Mouse (Mus musculus) forebrain, embryonic 16.5 days (tissue): Measurements from ENCODE around the gene Kcnh2. TPM values are rescaled to one million over a fixed set of nuclear protein-coding genes. Genes with fewer than 3 reads are reported as not detected.
A peak's percentile ranks its signal among the peaks of the same experiment; 100 is the strongest.

Experiments
- ATAC-seq: fragments of 200-750 bp; cut with Nextera tagmentation; 2 replicates; pipeline ENCODE4 v1.8.0; 2017; ENCODE audit warnings: mild to moderate bottlenecking, moderate library complexity
- H3K27ac ChIP-seq: fragments of 300-500 bp; sonication (generic); 2 replicates; pipeline ENCODE4 v1.5.1; 2014; ENCODE audit warnings: low read length, control low read depth
- H3K27me3 ChIP-seq: fragments of 300-500 bp; sonication (generic); replicated peaks from 2 replicates; pipeline ENCODE4 v1.6.1; 2014; ENCODE audit warnings: low read length; ENCODE audit not compliant: control insufficient read depth, insufficient read depth
- H3K36me3 ChIP-seq: fragments of 300-500 bp; sonication (generic); 2 replicates; pipeline ENCODE4 v1.6.1; 2014; ENCODE audit not compliant: control insufficient read depth, insufficient read depth
- H3K4me1 ChIP-seq: fragments of 300-500 bp; sonication (generic); replicated peaks from 2 replicates; pipeline ENCODE4 v1.6.1; 2014; ENCODE audit warnings: low read length; ENCODE audit not compliant: control insufficient read depth, insufficient read depth
- H3K4me2 ChIP-seq: fragments of 300-500 bp; sonication (generic); 2 replicates; pipeline ENCODE4 v1.6.1; 2014; ENCODE audit warnings: mild to moderate bottlenecking, low read length, control low read depth
- H3K4me3 ChIP-seq: fragments of 300-500 bp; sonication (generic); replicated peaks from 2 replicates; pipeline ENCODE4 v1.5.1; 2014; ENCODE audit warnings: mild to moderate bottlenecking, low read length, control low read depth
- H3K9ac ChIP-seq: fragments of 300-500 bp; sonication (generic); replicated peaks from 2 replicates; pipeline ENCODE4 v1.6.1; 2014; ENCODE audit warnings: low read depth, low read length, control low read depth
- H3K9me3 ChIP-seq: fragments of 300-500 bp; sonication (generic); 2 replicates; pipeline ENCODE4 v1.6.1; 2016; ENCODE audit warnings: low read length; ENCODE audit not compliant: control insufficient read depth
- WGBS: fragments of 180-500 bp; shearing (Covaris S2); extraction: QIAGEN DNeasy Blood & Tissue Kit; methylation state at CpG from one replicate; pipeline ENCODE4 v1.1.7; 2014; 5-methylcytosine and 5-hydroxymethylcytosine counted together
- polyA plus RNA-seq: library from polyadenylated mRNA; unstranded; fragments of >200 nt; fragmentation: Nextera tagmentation; extraction: Ambion mirVana; gene quantifications from 2 replicates; pipeline ENCODE4 v1.2.1, GENCODE M21; 2015

Gene Kcnh2
- polyA plus RNA-seq, 1 experiment from 2014 or later: 6.2 TPM

DNA sequence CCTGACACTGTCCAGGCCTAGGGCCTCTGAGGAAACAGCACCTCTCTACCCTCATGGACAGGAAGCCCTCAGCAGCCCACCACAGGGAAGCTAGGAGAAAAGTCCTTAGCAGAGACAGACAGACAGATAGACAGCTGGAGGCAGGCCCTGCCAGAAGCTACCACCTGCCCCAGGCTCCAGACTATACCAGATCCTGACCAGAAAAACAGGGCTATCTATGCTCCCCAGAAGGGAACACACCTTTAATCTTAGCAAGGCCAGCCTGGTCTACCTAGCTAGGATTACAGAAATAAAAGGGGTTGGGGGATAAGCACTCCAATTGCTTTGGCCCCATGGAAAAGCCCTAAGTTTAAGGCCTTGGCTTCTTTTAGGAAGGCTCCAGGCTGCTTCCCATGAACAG is 8.0 kb downstream of the Kcnh2 start:
- H3K9ac ChIP-seq: no peak overlapping the region
- H3K4me1 ChIP-seq: peaks cover 23% of the 10 kb centered on the region
- no peak overlapping the region for H3K4me3 ChIP-seq
- no peak overlapping the region for H3K4me2 ChIP-seq
- no peak overlapping the region for H3K27ac ChIP-seq
- H3K27me3 ChIP-seq: no peaks in the 10 kb centered on the region
- H3K36me3 ChIP-seq: no peaks in the 10 kb centered on the region
- H3K9me3 ChIP-seq: no peaks in the 10 kb centered on the region
- ATAC-seq: no peak

DNA sequence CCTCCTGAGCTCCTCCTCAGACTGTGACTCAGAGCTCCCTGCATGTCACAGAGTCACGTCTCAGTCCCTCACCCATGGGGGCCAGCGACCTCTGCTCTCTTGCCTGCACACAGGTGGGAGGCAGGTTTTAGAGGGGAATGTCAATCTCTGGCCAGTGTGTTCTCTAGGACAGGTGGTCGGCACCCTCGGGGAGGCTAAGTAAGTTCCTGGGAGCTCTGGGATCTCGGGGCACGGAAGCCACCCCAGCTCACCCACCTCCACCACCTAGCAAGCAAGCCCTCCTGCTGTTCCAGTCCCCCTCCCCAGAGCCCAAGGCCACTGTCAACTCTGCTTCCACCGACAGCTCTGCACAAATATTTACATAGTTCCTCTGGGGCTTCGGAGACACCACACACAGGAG is 8.4 kb downstream of the Kcnh2 start:
- H3K4me2 ChIP-seq: no peak overlapping the region
- ATAC-seq: no peak
- no peak overlapping the region for H3K27ac ChIP-seq
- no peaks in the 10 kb centered on the region for H3K9me3 ChIP-seq
- no peak overlapping the region for H3K4me3 ChIP-seq
- no peaks in the 10 kb centered on the region for H3K27me3 ChIP-seq
- no peaks in the 10 kb centered on the region for H3K36me3 ChIP-seq
- H3K9ac ChIP-seq: no peak overlapping the region
- WGBS: 67% methylated on average over 8 of the region's 8 CpGs
- H3K4me1 ChIP-seq: peaks cover 21% of the 10 kb centered on the region

DNA sequence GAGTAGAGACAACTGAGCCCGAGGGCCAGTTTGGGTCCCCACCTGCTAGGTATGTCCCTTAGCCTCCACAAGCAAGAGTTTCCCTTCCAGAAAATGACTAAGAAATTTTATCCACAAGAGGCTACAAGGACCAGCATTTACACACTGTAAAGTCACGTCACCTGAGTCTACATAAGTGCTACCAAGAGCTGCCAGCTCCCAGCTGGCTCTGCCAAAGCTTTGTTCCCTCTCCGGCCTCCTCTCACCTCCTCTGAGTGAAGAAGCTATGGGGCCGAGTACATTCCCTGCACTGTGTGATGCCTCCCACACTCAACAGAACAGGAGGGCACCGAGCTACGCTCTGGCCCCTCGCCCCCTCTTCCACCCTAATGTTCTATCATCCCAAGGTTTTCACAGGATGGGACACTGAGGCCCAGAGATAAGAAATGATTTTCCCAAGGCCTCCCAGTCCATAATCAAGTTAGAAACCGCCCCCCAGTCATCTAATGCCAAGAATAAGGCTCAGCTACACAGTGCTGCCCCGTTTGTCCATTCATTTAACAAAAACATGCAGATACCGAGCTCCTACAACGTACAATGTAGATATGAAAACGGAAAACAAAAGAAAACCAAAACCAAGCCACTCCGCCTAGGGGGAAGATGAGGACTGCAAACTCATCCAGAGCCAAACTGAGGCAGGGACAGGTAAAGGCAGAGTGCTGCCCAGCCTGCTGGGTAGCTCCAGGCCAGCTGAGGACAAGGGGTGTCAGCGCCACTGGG is 9.0 kb downstream of the Kcnh2 start:
- no peaks in the 10 kb centered on the region for H3K36me3 ChIP-seq
- peaks cover 20% of the 10 kb centered on the region for H3K4me1 ChIP-seq
- ATAC-seq: no peak
- 81% methylated on average over 14 of the region's 14 CpGs for WGBS
- no peaks in the 10 kb centered on the region for H3K27me3 ChIP-seq
- H3K4me2 ChIP-seq: no peak overlapping the region
- H3K27ac ChIP-seq: no peak overlapping the region
- H3K9me3 ChIP-seq: no peaks in the 10 kb centered on the region
- no peak overlapping the region for H3K4me3 ChIP-seq
- H3K9ac ChIP-seq: no peak overlapping the region

DNA sequence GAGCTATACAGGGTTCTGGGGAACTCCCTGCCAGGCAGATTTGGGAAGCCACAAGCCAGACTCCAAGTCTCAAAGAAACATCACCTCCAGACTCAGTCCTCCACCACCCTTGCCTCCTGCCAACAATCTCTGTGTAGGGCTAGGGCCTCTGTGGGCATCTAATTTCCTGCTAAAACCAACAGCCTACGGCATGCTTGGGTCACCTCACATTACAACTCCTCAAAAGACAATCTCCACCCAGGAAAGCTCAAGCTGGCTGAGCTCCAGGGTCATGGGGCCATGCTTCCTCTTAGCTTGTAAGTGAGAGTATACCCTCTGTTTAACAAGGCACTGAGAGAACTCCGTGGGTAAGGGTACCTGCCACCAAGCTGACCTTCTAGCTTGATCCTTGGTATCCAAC is 13.6 kb downstream of the Kcnh2 start:
- ATAC-seq: no peak
- Histone ChIP-seq H3K27me3 (no peaks in the 10 kb centered on the region), H3K4me2 (no peak overlapping the region), H3K4me1 (0 out of 2 replicates have a peak, but pooled peaks cover 7% of the 10 kb centered on the region), H3K9ac (no peak overlapping the region), H3K9me3 (no peaks in the 10 kb centered on the region), H3K4me3 (no peak overlapping the region), H3K36me3 (no peaks in the 10 kb centered on the region), H3K27ac (no peak overlapping the region)
- 73% methylated on average over 2 of the region's 2 CpGs for WGBS

DNA sequence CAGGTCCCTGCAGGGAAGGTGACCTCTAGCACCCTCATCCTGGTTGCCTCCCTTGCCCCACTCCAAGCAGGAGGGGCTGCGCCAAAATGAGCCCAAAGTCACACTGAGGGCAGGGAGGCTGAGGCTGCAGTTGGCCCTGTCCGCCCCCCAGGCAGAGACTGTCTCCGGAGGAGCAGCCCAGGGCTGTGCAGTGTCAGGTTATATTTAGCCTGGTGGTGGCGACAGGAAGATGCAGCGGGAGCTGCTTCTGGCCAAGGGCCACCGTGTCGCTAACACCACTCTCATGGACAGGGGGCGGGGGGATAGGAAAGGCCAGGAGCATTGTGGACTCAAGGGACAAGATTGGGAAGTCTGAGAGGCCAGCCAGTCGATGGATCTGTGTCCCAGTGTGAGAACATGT is 14.0 kb downstream of the Kcnh2 start:
- Histone ChIP-seq H3K36me3 (no peaks in the 10 kb centered on the region), H3K4me1 (0 out of 2 replicates have a peak, but pooled peaks cover 7% of the 10 kb centered on the region), H3K27me3 (no peaks in the 10 kb centered on the region), H3K9ac (no peak overlapping the region), H3K4me3 (no peak overlapping the region), H3K27ac (no peak overlapping the region), H3K4me2 (no peak overlapping the region), H3K9me3 (no peaks in the 10 kb centered on the region)
- 41% methylated on average over 9 of the region's 9 CpGs for WGBS
- ATAC-seq: no peak

DNA sequence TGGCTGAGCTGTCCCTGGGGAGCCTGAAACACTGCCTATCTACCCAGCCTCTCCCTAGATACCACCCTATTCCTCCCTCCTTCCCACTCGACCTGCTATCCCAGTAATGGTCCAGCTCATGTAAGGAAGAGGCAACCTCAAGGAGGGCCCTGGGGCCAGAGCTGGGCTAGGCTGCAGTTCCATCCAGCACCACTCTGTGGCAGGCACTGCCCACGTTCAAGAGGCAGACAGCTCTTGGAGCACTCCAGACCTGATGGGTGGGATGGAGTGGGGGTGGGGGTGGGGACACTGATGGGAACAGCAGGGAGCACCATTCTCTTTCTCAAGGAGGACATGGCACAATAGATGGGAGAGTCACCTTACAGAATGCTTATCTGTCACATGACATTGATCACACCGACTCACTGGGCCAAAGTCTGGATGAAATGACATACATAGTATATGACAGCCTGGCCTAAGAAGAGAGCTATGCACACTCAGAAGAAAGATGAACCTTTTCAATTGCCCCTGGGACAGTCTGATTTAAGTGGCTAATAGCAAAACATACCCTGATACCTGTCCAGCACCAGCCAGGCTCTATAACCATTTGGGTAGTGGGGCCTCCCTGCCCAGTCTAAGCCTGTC is 15.4 kb downstream of the Kcnh2 start:
- 0 out of 2 replicates have a peak, but pooled peaks cover 7% of the 10 kb centered on the region for H3K4me1 ChIP-seq
- WGBS: 6% methylated on average over 3 of the region's 3 CpGs
- no peak overlapping the region for H3K4me3 ChIP-seq
- no peaks in the 10 kb centered on the region for H3K36me3 ChIP-seq
- no peak overlapping the region for H3K27ac ChIP-seq
- no peak overlapping the region for H3K9ac ChIP-seq
- ATAC-seq: peak; percentile 84
- H3K9me3 ChIP-seq: no peaks in the 10 kb centered on the region
- H3K4me2 ChIP-seq: no peak overlapping the region
- H3K27me3 ChIP-seq: no peaks in the 10 kb centered on the region

DNA sequence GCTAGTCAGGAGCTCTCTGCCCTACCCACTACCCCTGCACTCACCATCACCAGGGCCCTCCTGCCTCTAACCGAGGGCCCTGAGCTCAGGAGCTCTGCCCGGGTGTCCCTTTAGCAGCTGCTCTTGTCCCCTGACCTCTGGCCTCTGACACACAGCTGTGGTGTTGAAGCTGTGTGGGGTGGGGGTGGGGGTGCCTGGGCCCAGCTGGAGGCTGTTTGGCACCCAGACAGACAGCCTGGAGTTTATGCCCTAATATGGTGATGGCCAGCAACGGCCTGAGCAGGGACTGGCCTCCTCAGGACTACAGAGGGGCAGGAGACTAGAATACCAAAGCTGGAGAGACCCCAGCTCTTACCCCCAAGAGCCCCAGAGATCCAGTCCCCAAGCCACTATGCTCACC is 16.7 kb downstream of the Kcnh2 start:
- Histone ChIP-seq H3K36me3 (no peaks in the 10 kb centered on the region), H3K4me3 (no peak overlapping the region), H3K9me3 (no peaks in the 10 kb centered on the region), H3K9ac (no peak overlapping the region), H3K27ac (no peak overlapping the region), H3K4me1 (peaks cover 9% of the 10 kb centered on the region), H3K27me3 (no peaks in the 10 kb centered on the region), H3K4me2 (no peak overlapping the region)
- no peak for ATAC-seq
- 67% methylated on average over 3 of the region's 3 CpGs for WGBS

DNA sequence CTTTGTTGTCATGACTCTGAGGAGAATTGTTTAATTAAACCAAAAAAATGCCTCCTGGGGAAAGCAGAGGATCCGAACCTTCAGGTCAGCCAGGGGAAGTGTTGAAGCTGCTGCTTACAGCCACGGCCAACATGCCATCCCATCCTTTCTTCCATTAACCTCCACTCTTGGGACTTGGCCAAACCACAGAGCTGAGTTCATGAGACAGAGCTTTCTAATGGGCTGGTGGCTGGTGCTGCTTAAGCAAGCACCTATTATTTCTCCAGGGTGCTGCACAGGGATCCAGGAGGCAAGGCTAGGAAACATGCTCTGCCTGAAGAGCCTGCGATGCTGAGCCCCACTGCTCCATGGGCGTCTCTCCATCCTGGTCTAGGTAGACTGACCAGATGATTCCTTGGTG is 19.0 kb downstream of the Kcnh2 start:
- no peak overlapping the region for H3K27ac ChIP-seq
- WGBS: 81% methylated on average over 4 of the region's 4 CpGs
- no peak overlapping the region for H3K4me2 ChIP-seq
- no peaks in the 10 kb centered on the region for H3K9me3 ChIP-seq
- H3K4me3 ChIP-seq: no peak overlapping the region
- no peak for ATAC-seq
- H3K9ac ChIP-seq: no peak overlapping the region
- no peaks in the 10 kb centered on the region for H3K27me3 ChIP-seq
- H3K4me1 ChIP-seq: peaks cover 24% of the 10 kb centered on the region
- H3K36me3 ChIP-seq: no peaks in the 10 kb centered on the region

DNA sequence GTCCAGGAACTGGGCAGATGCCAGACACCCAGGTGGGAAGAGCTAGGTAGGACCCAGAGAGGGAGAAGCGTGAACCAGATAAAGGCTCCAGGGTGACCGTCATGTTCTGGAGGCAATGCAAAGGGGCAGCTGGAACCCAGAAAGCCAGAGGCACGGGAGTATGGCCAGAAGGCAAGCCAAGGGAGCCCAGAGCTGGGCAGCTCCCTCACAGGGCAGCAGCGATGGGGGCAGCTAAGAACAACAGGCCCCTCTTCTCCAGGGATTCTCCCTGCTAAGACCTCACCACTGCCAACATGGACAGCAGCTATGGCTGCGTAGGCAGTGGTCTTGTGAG is 21.5 kb downstream of the Kcnh2 start:
- no peak overlapping the region for H3K9ac ChIP-seq

More for the DNA sequence above, 21.5 kb downstream of the Kcnh2 start:
- H3K9me3 ChIP-seq: no peaks in the 10 kb centered on the region
- no peak for ATAC-seq
- WGBS: 42% methylated on average over 5 of the region's 5 CpGs
- no peak overlapping the region for H3K27ac ChIP-seq
- H3K27me3 ChIP-seq: no peaks in the 10 kb centered on the region
- H3K4me1 ChIP-seq: peaks cover 20% of the 10 kb centered on the region
- H3K4me2 ChIP-seq: no peak overlapping the region; the same call in 1 of the 2 replicates
- H3K4me3 ChIP-seq: no peak overlapping the region
- H3K36me3 ChIP-seq: 0 out of 2 replicates have a peak, but pooled peaks cover 2% of the 10 kb centered on the region
